Mouse (Mus musculus): ENCODE data around the gene Zfp296. TPM values are rescaled to one million over a fixed set of nuclear protein-coding genes. Genes with fewer than 3 reads are reported as not detected.

The Zfp296 gene
- polyA plus RNA-seq, 1 experiment from 2014 or later, result 0.22 TPM

GRCm38 (mm10) chr7:19569647-19570046 lies 7.4 kb upstream of the Zfp296 start:
- H3K9ac ChIP-seq (ENCODE audit: low read depth, low read length), result no peak overlapping the region

GRCm38 (mm10) chr7:19572926-19573775 lies 3.9 kb upstream of the Zfp296 start:
- Histone ChIP-seq H3K27me3 (ENCODE audit: control insufficient read depth, insufficient read depth, low read length) (peaks cover 26% of the 10 kb centered on the region), H3K27ac (ENCODE audit: low read depth, low read length) (peak overlapping the region; percentile 59; the same call in 1 of the 2 replicates), H3K4me1 (replicated peaks; ENCODE audit: control insufficient read depth, insufficient read depth, low read length) (peaks cover 14% of the 10 kb centered on the region; the same call in 1 of the 2 replicates), H3K4me3 (ENCODE audit: low read depth, low read length) (peak overlapping the region; percentile 68), H3K9ac (ENCODE audit: low read depth, low read length) (peak overlapping the region; percentile 83), H3K9me3 (ENCODE audit: control insufficient read depth, low read length) (no peaks in the 10 kb centered on the region), H3K36me3 (ENCODE audit: control insufficient read depth, insufficient read depth, low read length) (peaks cover 5% of the 10 kb centered on the region; the same call in 1 of the 2 replicates), H3K4me2 (replicated peaks; ENCODE audit: low read depth, low read length) (peak overlapping the region; percentile 76)
- DNase-seq (ENCODE audit: low spot score) (peak; percentile 91), ATAC-seq (ENCODE audit: low FRiP score) (peak; percentile 84)
- under 1% methylated on average over 53 of the region's 53 CpGs for WGBS

More at GRCm38 (mm10) chr7:19569647-19570046, 7.4 kb upstream of the Zfp296 start:
- Histone ChIP-seq H3K9me3 (ENCODE audit: control insufficient read depth, low read length) (no peaks in the 10 kb centered on the region), H3K4me3 (ENCODE audit: low read depth, low read length) (no peak overlapping the region), H3K36me3 (ENCODE audit: control insufficient read depth, insufficient read depth, low read length) (peaks cover 9% of the 10 kb centered on the region; the same call in 1 of the 2 replicates), H3K27ac (ENCODE audit: low read depth, low read length) (no peak overlapping the region), H3K4me2 (replicated peaks; ENCODE audit: low read depth, low read length) (no peak overlapping the region), H3K27me3 (ENCODE audit: control insufficient read depth, insufficient read depth, low read length) (no peaks in the 10 kb centered on the region), H3K4me1 (replicated peaks; ENCODE audit: control insufficient read depth, insufficient read depth, low read length) (peaks cover 4% of the 10 kb centered on the region; the same call in 1 of the 2 replicates)
- DNase-seq (ENCODE audit: low spot score) (no peak), ATAC-seq (ENCODE audit: low FRiP score) (no peak)
- 80% methylated on average over 3 of the region's 3 CpGs for WGBS

GRCm38 (mm10) chr7:19573776-19574140 lies 3.3 kb upstream of the Zfp296 start:
- no peak overlapping the region for H3K27ac ChIP-seq (ENCODE audit: low read depth, low read length)
- WGBS, result 26% methylated on average over 16 of the region's 16 CpGs
- peak overlapping the region; percentile 83 for H3K9ac ChIP-seq (ENCODE audit: low read depth, low read length)
- H3K27me3 ChIP-seq (ENCODE audit: control insufficient read depth, insufficient read depth, low read length), result peaks cover 32% of the 10 kb centered on the region
- H3K36me3 ChIP-seq (ENCODE audit: control insufficient read depth, insufficient read depth, low read length), result peaks cover 2% of the 10 kb centered on the region; the same call in 1 of the 2 replicates
- no peaks in the 10 kb centered on the region for H3K9me3 ChIP-seq (ENCODE audit: control insufficient read depth, low read length)
- DNase-seq (ENCODE audit: low spot score) (no peak), ATAC-seq (ENCODE audit: low FRiP score) (no peak; the same call in 1 of the 2 replicates)
- peaks cover 14% of the 10 kb centered on the region; the same call in 1 of the 2 replicates for H3K4me1 ChIP-seq (replicated peaks; ENCODE audit: control insufficient read depth, insufficient read depth, low read length)
- peak overlapping the region; percentile 76 for H3K4me2 ChIP-seq (replicated peaks; ENCODE audit: low read depth, low read length)
- H3K4me3 ChIP-seq (ENCODE audit: low read depth, low read length), result peak overlapping the region; percentile 68

DNA sequence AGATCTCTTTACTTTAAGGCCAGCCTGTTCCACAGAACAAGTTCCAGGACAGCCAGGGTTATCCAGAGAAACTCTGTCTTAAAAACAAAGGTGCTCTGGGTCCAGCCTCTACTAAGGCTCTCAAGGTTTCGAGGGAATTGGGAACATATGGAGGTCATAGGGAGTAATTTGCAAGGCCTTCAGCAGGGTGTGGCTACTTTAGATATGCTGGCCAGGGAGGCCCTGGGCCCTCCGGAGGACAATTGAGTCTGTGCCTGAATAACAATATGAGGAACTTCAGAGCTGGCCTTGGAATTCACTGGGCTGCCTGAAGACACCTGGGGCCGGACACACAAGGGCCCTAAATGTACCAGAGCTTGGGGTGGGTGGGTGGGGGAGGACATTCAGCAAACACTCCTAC lies 1.5 kb upstream of the Zfp296 start:
- Histone ChIP-seq H3K9me3 (ENCODE audit: control insufficient read depth, low read length) (no peaks in the 10 kb centered on the region), H3K27me3 (ENCODE audit: control insufficient read depth, insufficient read depth, low read length) (peaks cover 40% of the 10 kb centered on the region), H3K4me2 (replicated peaks; ENCODE audit: low read depth, low read length) (no peak overlapping the region), H3K9ac (ENCODE audit: low read depth, low read length) (no peak overlapping the region), H3K4me1 (replicated peaks; ENCODE audit: control insufficient read depth, insufficient read depth, low read length) (peaks cover 14% of the 10 kb centered on the region; the same call in 1 of the 2 replicates), H3K4me3 (ENCODE audit: low read depth, low read length) (no peak overlapping the region), H3K36me3 (ENCODE audit: control insufficient read depth, insufficient read depth, low read length) (0 out of 2 replicates have a peak, but pooled peaks cover under 1% of the 10 kb centered on the region), H3K27ac (ENCODE audit: low read depth, low read length) (no peak overlapping the region)
- WGBS, result 60% methylated on average over 3 of the region's 3 CpGs
- DNase-seq (ENCODE audit: low spot score) (no peak), ATAC-seq (ENCODE audit: low FRiP score) (no peak)

GRCm38 (mm10) chr7:19577877-19578414 lies 859 bp downstream of the Zfp296 start:
- Histone ChIP-seq H3K9ac (ENCODE audit: low read depth, low read length) (no peak overlapping the region), H3K4me1 (replicated peaks; ENCODE audit: control insufficient read depth, insufficient read depth, low read length) (peaks cover 10% of the 10 kb centered on the region; the same call in 1 of the 2 replicates), H3K27ac (ENCODE audit: low read depth, low read length) (no peak overlapping the region), H3K4me3 (ENCODE audit: low read depth, low read length) (peak overlapping the region; percentile 12; the same call in 1 of the 2 replicates), H3K27me3 (ENCODE audit: control insufficient read depth, insufficient read depth, low read length) (peaks cover 40% of the 10 kb centered on the region), H3K36me3 (ENCODE audit: control insufficient read depth, insufficient read depth, low read length) (peaks cover 7% of the 10 kb centered on the region; the same call in 1 of the 2 replicates), H3K9me3 (ENCODE audit: control insufficient read depth, low read length) (no peaks in the 10 kb centered on the region), H3K4me2 (replicated peaks; ENCODE audit: low read depth, low read length) (peak overlapping the region; percentile 44)
- no peak for ATAC-seq (ENCODE audit: low FRiP score)
- DNase-seq (ENCODE audit: low spot score), result peak; percentile 32
- 22% methylated on average over 10 of the region's 10 CpGs for whole genome bisulfite sequencing

GRCm38 (mm10) chr7:19578436-19578835 lies 1.3 kb downstream of the Zfp296 start:
- Histone ChIP-seq H3K27me3 (ENCODE audit: control insufficient read depth, insufficient read depth, low read length) (peaks cover 40% of the 10 kb centered on the region), H3K4me3 (ENCODE audit: low read depth, low read length) (no peak overlapping the region)

DNA sequence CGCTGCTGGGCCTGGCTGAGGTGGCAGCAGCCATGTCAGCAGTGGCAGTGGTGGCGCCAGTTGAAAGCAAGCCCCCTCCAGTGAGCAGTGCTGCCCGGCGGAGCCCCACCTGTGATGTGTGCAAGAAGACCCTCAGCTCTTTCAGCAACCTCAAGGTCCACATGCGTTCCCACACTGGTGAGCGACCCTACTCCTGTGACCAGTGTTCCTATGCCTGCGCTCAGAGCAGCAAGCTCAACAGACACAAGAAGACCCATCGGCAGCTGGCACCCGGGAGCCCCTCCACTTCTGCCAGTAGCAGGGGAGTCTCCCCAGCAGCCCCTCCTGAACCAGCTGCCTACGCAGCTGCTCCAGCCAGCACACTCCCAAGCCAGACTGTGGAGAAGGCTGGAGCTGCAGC lies 2.7 kb downstream of the Zfp296 start:
- Histone ChIP-seq H3K27ac (ENCODE audit: low read depth, low read length) (peak overlapping the region; percentile 10; the same call in 1 of the 2 replicates), H3K4me3 (ENCODE audit: low read depth, low read length) (no peak overlapping the region), H3K4me1 (replicated peaks; ENCODE audit: control insufficient read depth, insufficient read depth, low read length) (peaks cover 10% of the 10 kb centered on the region; the same call in 1 of the 2 replicates), H3K36me3 (ENCODE audit: control insufficient read depth, insufficient read depth, low read length) (peaks cover 19% of the 10 kb centered on the region), H3K9me3 (ENCODE audit: control insufficient read depth, low read length) (no peaks in the 10 kb centered on the region), H3K27me3 (ENCODE audit: control insufficient read depth, insufficient read depth, low read length) (peaks cover 40% of the 10 kb centered on the region), H3K4me2 (replicated peaks; ENCODE audit: low read depth, low read length) (no peak overlapping the region), H3K9ac (ENCODE audit: low read depth, low read length) (no peak overlapping the region)
- DNase-seq (ENCODE audit: low spot score) (no peak), ATAC-seq (ENCODE audit: low FRiP score) (no peak)
- 84% methylated on average over 10 of the region's 10 CpGs for WGBS

More at GRCm38 (mm10) chr7:19578436-19578835, 1.3 kb downstream of the Zfp296 start:
- Histone ChIP-seq H3K4me2 (replicated peaks; ENCODE audit: low read depth, low read length) (no peak overlapping the region), H3K36me3 (ENCODE audit: control insufficient read depth, insufficient read depth, low read length) (peaks cover 7% of the 10 kb centered on the region), H3K4me1 (replicated peaks; ENCODE audit: control insufficient read depth, insufficient read depth, low read length) (peaks cover 10% of the 10 kb centered on the region; the same call in 1 of the 2 replicates), H3K9me3 (ENCODE audit: control insufficient read depth, low read length) (no peaks in the 10 kb centered on the region), H3K27ac (ENCODE audit: low read depth, low read length) (no peak overlapping the region), H3K9ac (ENCODE audit: low read depth, low read length) (no peak overlapping the region)
- ATAC-seq (ENCODE audit: low FRiP score) (no peak), DNase-seq (ENCODE audit: low spot score) (no peak)
- 58% methylated on average over 4 of the region's 4 CpGs for WGBS

- Histone ChIP-seq H3K9ac (ENCODE audit: low read depth, low read length) (no peak overlapping the region), H3K4me3 (ENCODE audit: low read depth, low read length) (no peak overlapping the region), H3K4me1 (replicated peaks; ENCODE audit: control insufficient read depth, insufficient read depth, low read length) (peaks cover 10% of the 10 kb centered on the region; the same call in 1 of the 2 replicates), H3K9me3 (ENCODE audit: control insufficient read depth, low read length) (no peaks in the 10 kb centered on the region), H3K27ac (ENCODE audit: low read depth, low read length) (no peak overlapping the region), H3K27me3 (ENCODE audit: control insufficient read depth, insufficient read depth, low read length) (peaks cover 37% of the 10 kb centered on the region), H3K4me2 (replicated peaks; ENCODE audit: low read depth, low read length) (no peak overlapping the region), H3K36me3 (ENCODE audit: control insufficient read depth, insufficient read depth, low read length) (peaks cover 20% of the 10 kb centered on the region)
- ATAC-seq (ENCODE audit: low FRiP score) (no peak), DNase-seq (ENCODE audit: low spot score) (no peak)
- 89% methylated on average over 8 of the region's 8 CpGs for WGBS
These were observed 3.5 kb downstream of the Zfp296 start for GRCm38 (mm10) chr7:19580634-19581033.

All from hindbrain, embryonic 11.5 days (tissue).